Mouse (Mus musculus): ENCODE data around the gene Macrod1. TPM values are rescaled to one million over a fixed set of nuclear protein-coding genes. Genes with fewer than 3 reads are reported as not detected.

Macrod1 gene
- polyA plus RNA-seq, 1 experiment, result 18.3 TPM

- no peak for TF ChIP-seq POLR2A (IDR thresholded peaks at IDR 0.05; ENCODE audit: borderline replicate concordance, low read depth, low read length)
- no peak for TF ChIP-seq CTCF (IDR thresholded peaks at IDR 0.05; ENCODE audit: low read depth, low read length)
- Histone ChIP-seq H3K27ac (ENCODE audit: insufficient read depth, low read depth, low read length) (no peak overlapping the region), H3K4me3 (ENCODE audit: insufficient read depth, low read length) (no peak overlapping the region), H3K4me1 (ENCODE audit: control insufficient read depth, insufficient read depth, low read length) (no peaks in the 10 kb centered on the region)
Observed at GRCm38 (mm10) chr19:7092756-7093155, 36.1 kb downstream of the Macrod1 start.

- Histone ChIP-seq H3K27ac (ENCODE audit: insufficient read depth, low read depth, low read length) (no peak overlapping the region), H3K4me1 (ENCODE audit: control insufficient read depth, insufficient read depth, low read length) (no peaks in the 10 kb centered on the region), H3K4me3 (ENCODE audit: insufficient read depth, low read length) (no peak overlapping the region)
- TF ChIP-seq CTCF (IDR thresholded peaks at IDR 0.05; ENCODE audit: low read depth, low read length) (no peak), POLR2A (IDR thresholded peaks at IDR 0.05; ENCODE audit: borderline replicate concordance, low read depth, low read length) (no peak)
Observed at GRCm38 (mm10) chr19:7099620-7100155, 43.1 kb downstream of the Macrod1 start.

GRCm38 (mm10) chr19:7102039-7102438, 45.4 kb downstream of the Macrod1 start:
- Histone ChIP-seq H3K27ac (ENCODE audit: insufficient read depth, low read depth, low read length) (no peak overlapping the region), H3K4me1 (ENCODE audit: control insufficient read depth, insufficient read depth, low read length) (no peaks in the 10 kb centered on the region), H3K4me3 (ENCODE audit: insufficient read depth, low read length) (no peak overlapping the region)
- TF ChIP-seq CTCF (IDR thresholded peaks at IDR 0.05; ENCODE audit: low read depth, low read length) (no peak), POLR2A (IDR thresholded peaks at IDR 0.05; ENCODE audit: borderline replicate concordance, low read depth, low read length) (no peak)

- TF ChIP-seq CTCF (IDR thresholded peaks at IDR 0.05; ENCODE audit: low read depth, low read length) (no peak), POLR2A (IDR thresholded peaks at IDR 0.05; ENCODE audit: borderline replicate concordance, low read depth, low read length) (no peak)
- Histone ChIP-seq H3K4me1 (ENCODE audit: control insufficient read depth, insufficient read depth, low read length) (peaks cover 2% of the 10 kb centered on the region), H3K27ac (ENCODE audit: insufficient read depth, low read depth, low read length) (no peak overlapping the region), H3K4me3 (ENCODE audit: insufficient read depth, low read length) (no peak overlapping the region)
Observed at GRCm38 (mm10) chr19:7103349-7103992, 46.9 kb downstream of the Macrod1 start.

- TF ChIP-seq POLR2A (IDR thresholded peaks at IDR 0.05; ENCODE audit: borderline replicate concordance, low read depth, low read length) (no peak), CTCF (IDR thresholded peaks at IDR 0.05; ENCODE audit: low read depth, low read length) (no peak)
- H3K27ac ChIP-seq (ENCODE audit: insufficient read depth, low read depth, low read length), result no peak overlapping the region
- H3K4me1 ChIP-seq (ENCODE audit: control insufficient read depth, insufficient read depth, low read length), result peaks cover 3% of the 10 kb centered on the region
- H3K4me3 ChIP-seq (ENCODE audit: insufficient read depth, low read length), result no peak overlapping the region
Observed at GRCm38 (mm10) chr19:7103993-7104401, 47.4 kb downstream of the Macrod1 start.

- Histone ChIP-seq H3K4me1 (ENCODE audit: control insufficient read depth, insufficient read depth, low read length) (peaks cover 3% of the 10 kb centered on the region), H3K4me3 (ENCODE audit: insufficient read depth, low read length) (no peak within 1 kb of the TSS), H3K27ac (ENCODE audit: insufficient read depth, low read depth, low read length) (no peak within 1 kb of the TSS)
- TF ChIP-seq CTCF (IDR thresholded peaks at IDR 0.05; ENCODE audit: low read depth, low read length) (no peak), POLR2A (IDR thresholded peaks at IDR 0.05; ENCODE audit: borderline replicate concordance, low read depth, low read length) (no peak)
Observed at GRCm38 (mm10) chr19:7105544-7105943, 48.9 kb downstream of the Macrod1 start, which contains the start of gene Flrt1. Flrt1 (minus strand) TSS chr19:7105729.

GRCm38 (mm10) chr19:7106566-7106965, 50.0 kb downstream of the Macrod1 start:
- no peak for TF ChIP-seq POLR2A (IDR thresholded peaks at IDR 0.05; ENCODE audit: borderline replicate concordance, low read depth, low read length)
- TF ChIP-seq CTCF (IDR thresholded peaks at IDR 0.05; ENCODE audit: low read depth, low read length), result no peak
- Histone ChIP-seq H3K4me3 (ENCODE audit: insufficient read depth, low read length) (no peak overlapping the region), H3K4me1 (ENCODE audit: control insufficient read depth, insufficient read depth, low read length) (peaks cover 3% of the 10 kb centered on the region), H3K27ac (ENCODE audit: insufficient read depth, low read depth, low read length) (no peak overlapping the region)

- peaks cover 3% of the 10 kb centered on the region for H3K4me1 ChIP-seq (ENCODE audit: control insufficient read depth, insufficient read depth, low read length)
- TF ChIP-seq POLR2A (IDR thresholded peaks at IDR 0.05; ENCODE audit: borderline replicate concordance, low read depth, low read length) (no peak), CTCF (IDR thresholded peaks at IDR 0.05; ENCODE audit: low read depth, low read length) (no peak)
Observed at GRCm38 (mm10) chr19:7107174-7107573, 50.6 kb downstream of the Macrod1 start.

GRCm38 (mm10) chr19:7108114-7108905, 51.7 kb downstream of the Macrod1 start:
- peaks cover 3% of the 10 kb centered on the region for H3K4me1 ChIP-seq (ENCODE audit: control insufficient read depth, insufficient read depth, low read length)
- no peak overlapping the region for H3K27ac ChIP-seq (ENCODE audit: insufficient read depth, low read depth, low read length)
- TF ChIP-seq POLR2A (IDR thresholded peaks at IDR 0.05; ENCODE audit: borderline replicate concordance, low read depth, low read length) (no peak), CTCF (IDR thresholded peaks at IDR 0.05; ENCODE audit: low read depth, low read length) (peak; percentile 47)
- H3K4me3 ChIP-seq (ENCODE audit: insufficient read depth, low read length), result no peak overlapping the region

More at GRCm38 (mm10) chr19:7107174-7107573, 50.6 kb downstream of the Macrod1 start:
- no peak overlapping the region for H3K27ac ChIP-seq (ENCODE audit: insufficient read depth, low read depth, low read length)
- H3K4me3 ChIP-seq (ENCODE audit: insufficient read depth, low read length), result no peak overlapping the region

- TF ChIP-seq CTCF (IDR thresholded peaks at IDR 0.05; ENCODE audit: low read depth, low read length) (no peak), POLR2A (IDR thresholded peaks at IDR 0.05; ENCODE audit: borderline replicate concordance, low read depth, low read length) (no peak)
- Histone ChIP-seq H3K4me3 (ENCODE audit: insufficient read depth, low read length) (no peak overlapping the region), H3K27ac (ENCODE audit: insufficient read depth, low read depth, low read length) (no peak overlapping the region), H3K4me1 (ENCODE audit: control insufficient read depth, insufficient read depth, low read length) (peaks cover 3% of the 10 kb centered on the region)
Observed at GRCm38 (mm10) chr19:7110097-7110496, 53.5 kb downstream of the Macrod1 start.

Data from bone marrow macrophage, adult 2 months (primary cell).